Comparison of ENCODE assay signal across 15 mouse cellular contexts in the genomic region with DNA sequence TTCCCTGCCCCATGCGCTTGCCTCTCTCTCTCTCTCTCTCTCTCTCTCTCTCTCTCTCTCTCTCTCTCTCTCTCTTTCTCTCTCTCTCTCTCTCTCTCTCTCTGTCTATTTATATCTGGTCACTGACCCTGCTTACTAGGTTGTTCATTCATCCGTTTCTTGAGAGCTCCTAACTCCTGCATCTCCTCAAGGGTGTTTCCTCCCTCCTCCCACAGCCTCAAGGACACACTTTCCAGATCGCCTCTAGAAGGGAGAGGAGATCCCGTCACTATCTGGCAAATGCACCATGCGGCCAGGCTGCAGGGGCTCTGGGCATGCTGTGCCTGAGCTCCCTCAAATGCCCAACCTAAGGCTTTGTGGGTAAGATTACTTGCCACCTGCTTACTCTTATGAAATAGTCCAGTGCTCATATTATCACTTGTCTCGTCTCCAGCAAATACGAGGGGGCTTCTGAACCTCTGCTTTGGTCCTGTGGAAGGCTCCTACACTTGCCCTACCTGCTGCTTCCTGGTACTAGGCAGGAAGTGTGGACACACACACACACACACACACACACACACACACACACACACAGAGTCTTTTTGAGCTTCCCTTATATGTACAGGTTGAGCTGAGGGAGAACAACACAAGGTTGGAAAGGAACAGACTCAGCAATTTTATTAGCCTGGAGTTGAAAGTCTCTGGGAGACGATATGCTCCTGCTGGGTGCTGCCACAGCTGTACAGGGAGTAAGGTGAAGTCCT. TPM values are rescaled to one million over a fixed set of nuclear protein-coding genes. Genes with fewer than 3 reads are reported as not detected.
DNase-seq lines count a peak whose midpoint lies in the region; ATAC-seq lines count a peak whose summit lies in the region.
"Had no signal": no experiment of that assay in that cellular context is flagged by ENCODE, and none has a peak within 500 bp of the region (broad histone marks: within the 10 kb centered on the region; RNA-seq: fewer than 3 reads in every experiment).

No protein-coding gene starts in this region.

- H3K27ac ChIP-seq in heart, embryonic 11.5 days (ENCODE audit: low read depth, low read length) = peak overlapping the region; percentile 54
- H3K27ac ChIP-seq: layer of hippocampus, adult 2 months; liver, embryonic 14.5 days; macrophage had no signal

- peaks cover 38% of the 10 kb centered on the region for H3K4me1 ChIP-seq in heart, embryonic 11.5 days (ENCODE audit: control insufficient read depth, insufficient read depth, low read length)

- no peak overlapping the region for H3K9ac ChIP-seq in heart, embryonic 11.5 days (ENCODE audit: low read depth, low read length)
- H3K9ac ChIP-seq: liver, embryonic 14.5 days had no signal

- H3K4me3 ChIP-seq in heart, embryonic 11.5 days (ENCODE audit: low read depth, low read length) = no peak overlapping the region
- H3K4me3 ChIP-seq: layer of hippocampus, adult 2 months had no signal

- intact Hi-C loops in heart, postnatal 25 days (cut with DNase I) = no loop called here

- H3K36me3 ChIP-seq in heart, embryonic 11.5 days (ENCODE audit: control insufficient read depth, insufficient read depth, low read length) = no peaks in the 10 kb centered on the region

- WGBS in heart, embryonic 11.5 days (ENCODE audit: insufficient replicate concordance) = 64% methylated on average over 8 of the region's 8 CpGs

- no peak overlapping the region for H3K4me2 ChIP-seq in heart, embryonic 11.5 days

- no peaks in the 10 kb centered on the region for H3K27me3 ChIP-seq in heart, embryonic 11.5 days (ENCODE audit: control insufficient read depth, insufficient read depth, low read length)

- ATAC-seq in heart, embryonic 11.5 days (replicated peaks; ENCODE audit: insufficient number of reproducible peaks, low FRiP score, low TSS enrichment) = no peak
- peak; percentile 32 for ATAC-seq in activated CD4-positive, CD25-positive, alpha-beta regulatory T cell, adult 4 months

- H3K9me3 ChIP-seq in heart, embryonic 11.5 days (replicated peaks; ENCODE audit: control insufficient read depth, low read length) = no peaks in the 10 kb centered on the region

- DNase-seq in heart, postnatal 25 days (ENCODE audit: low spot score) = no peak
- DNase-seq in CD4-positive helper T cell, adult 2 months (ENCODE audit: low read depth, low spot score) = peak; percentile 54
- peak; percentile 45 to 57 for DNase-seq in kidney, postnatal 36 days
- DNase-seq in frontal cortex, postnatal 36 days (ENCODE audit: low spot score in 2 of 2) = no peak
- DNase-seq in ovary, postnatal 14 days (ENCODE audit: low spot score) = no peak

RNA-seq across cellular contexts. Expression of gene Rarres2, which starts 3.4 kb away (rescaled TPM):
- polyA plus RNA-seq in heart, embryonic 11.5 days (2014; fragmentation: Nextera tagmentation; extraction: Ambion mirVana) = 16.4 and 18.3 TPM in 2 replicates
- 10 to 100 TPM; 73.6 to 91.2 TPM for total RNA-seq in heart, postnatal 25 days (2021)
- under 1 TPM in 1 of 2 experiments, not detected in 1; 0.83 TPM for polyA plus RNA-seq in activated CD4-positive, CD25-positive, alpha-beta regulatory T cell, adult 4 months (2017; shearing (Covaris generic))
- total RNA-seq: common myeloid progenitor, adult 5-6 weeks; granulocyte monocyte progenitor cell, adult 5-6 weeks; neutrophil, adult 5-6 weeks had no signal
- polyA plus RNA-seq: macrophage had no signal

RNA-seq across cellular contexts. Expression of gene Lrrc61, which starts 14.6 kb away (rescaled TPM):
- polyA plus RNA-seq in heart, embryonic 11.5 days (2014; fragmentation: Nextera tagmentation; extraction: Ambion mirVana) = 6.6 and 9.6 TPM in 2 replicates
- total RNA-seq in heart, postnatal 25 days (2021) = 10 to 100 TPM; 15.5 to 16.5 TPM
- polyA plus RNA-seq in activated CD4-positive, CD25-positive, alpha-beta regulatory T cell, adult 4 months (2017; shearing (Covaris generic)) = 10 to 100 TPM; 35.8 to 39.8 TPM

RNA-seq across cellular contexts. Expression of gene Gm45021, which starts 20.2 kb away (rescaled TPM):
- polyA plus RNA-seq in heart, embryonic 11.5 days (2014; fragmentation: Nextera tagmentation; extraction: Ambion mirVana) = 0.77 and 1.3 TPM in 2 replicates
- not detected for total RNA-seq in heart, postnatal 25 days (2021)
- not detected for polyA plus RNA-seq in activated CD4-positive, CD25-positive, alpha-beta regulatory T cell, adult 4 months (2017; shearing (Covaris generic))
- total RNA-seq: adrenal gland, postnatal 25 days; common myeloid progenitor, adult 5-6 weeks; granulocyte monocyte progenitor cell, adult 5-6 weeks; layer of hippocampus, adult 2 months; left cerebral cortex, postnatal 25 days; neutrophil, adult 5-6 weeks had no signal
- polyA plus RNA-seq: liver, embryonic 14.5 days; macrophage had no signal

RNA-seq across cellular contexts. Expression of gene Repin1, which starts 24.4 kb away (rescaled TPM):
- polyA plus RNA-seq in heart, embryonic 11.5 days (2014; fragmentation: Nextera tagmentation; extraction: Ambion mirVana) = 22.0 and 26.5 TPM in 2 replicates
- total RNA-seq in heart, postnatal 25 days (2021) = 10 to 100 TPM; 31.0 to 31.8 TPM
- 1 to 10 TPM; 2.1 to 3.3 TPM for polyA plus RNA-seq in activated CD4-positive, CD25-positive, alpha-beta regulatory T cell, adult 4 months (2017; shearing (Covaris generic))

RNA-seq across cellular contexts. Expression of gene Gm44965, which starts 24.5 kb away (rescaled TPM):
- not detected in 2 replicates for polyA plus RNA-seq in heart, embryonic 11.5 days (2014; fragmentation: Nextera tagmentation; extraction: Ambion mirVana)
- 1 to 10 TPM; 1.0 to 2.2 TPM for total RNA-seq in heart, postnatal 25 days (2021)
- polyA plus RNA-seq in activated CD4-positive, CD25-positive, alpha-beta regulatory T cell, adult 4 months (2017; shearing (Covaris generic)) = not detected
- total RNA-seq: adrenal gland, postnatal 25 days; common myeloid progenitor, adult 5-6 weeks; granulocyte monocyte progenitor cell, adult 5-6 weeks; layer of hippocampus, adult 2 months; left cerebral cortex, postnatal 25 days; neutrophil, adult 5-6 weeks had no signal
- polyA plus RNA-seq: liver, embryonic 14.5 days; macrophage had no signal

Comparison
In these comparisons a context has a peak if more than half of its experiments do, and no peak if none do; other contexts are left out.
1. DNase-seq: peak in CD4-positive helper T cell, adult 2 months (single experiment) and kidney, postnatal 36 days (2 of 2); none in heart, postnatal 25 days (single experiment), frontal cortex, postnatal 36 days (0 of 2) and ovary, postnatal 14 days (single experiment).